Mouse (Mus musculus): ENCODE data around the gene Cnr2. TPM values are rescaled to one million over a fixed set of nuclear protein-coding genes. Genes with fewer than 3 reads are reported as not detected.
"Not testable (repeated sequence)": the region's sequence is repeated elsewhere in the genome, so short reads cannot be mapped to it uniquely, and the experiment has no call there.

Cnr2 gene
- polyA plus RNA-seq, 1 experiment from 2014 or later = not detected

- no peak overlapping the region for H3K4me3 ChIP-seq (replicated peaks; ENCODE audit: low read length)
- no peaks in the 10 kb centered on the region for H3K36me3 ChIP-seq (ENCODE audit: control insufficient read depth, insufficient read depth)
- no peak overlapping the region for H3K4me2 ChIP-seq (ENCODE audit: low read length)
- no peaks in the 10 kb centered on the region for H3K27me3 ChIP-seq (replicated peaks; ENCODE audit: control insufficient read depth, insufficient read depth, low read length)
- no peak overlapping the region for H3K27ac ChIP-seq (ENCODE audit: low read length)
- no peak for ATAC-seq
- WGBS = 67% methylated on average over 5 of the region's 5 CpGs
- no peak overlapping the region for H3K9ac ChIP-seq (replicated peaks; ENCODE audit: low read depth, low read length)
- no peaks in the 10 kb centered on the region for H3K4me1 ChIP-seq (replicated peaks; ENCODE audit: control insufficient read depth, insufficient read depth, low read length)
- no peaks in the 10 kb centered on the region for H3K9me3 ChIP-seq (ENCODE audit: control insufficient read depth, low read length)
Measured at GRCm38 (mm10) chr4:135931832-135932231, 36.6 kb downstream of the Cnr2 start.

- Histone ChIP-seq H3K4me1 (replicated peaks; ENCODE audit: control insufficient read depth, insufficient read depth, low read length) (no peaks in the 10 kb centered on the region), H3K4me3 (replicated peaks; ENCODE audit: low read length) (no peak overlapping the region), H3K36me3 (ENCODE audit: control insufficient read depth, insufficient read depth) (no peaks in the 10 kb centered on the region), H3K27me3 (replicated peaks; ENCODE audit: control insufficient read depth, insufficient read depth, low read length) (no peaks in the 10 kb centered on the region), H3K4me2 (ENCODE audit: low read length) (no peak overlapping the region), H3K9me3 (ENCODE audit: control insufficient read depth, low read length) (no peaks in the 10 kb centered on the region), H3K9ac (replicated peaks; ENCODE audit: low read depth, low read length) (no peak overlapping the region), H3K27ac (ENCODE audit: low read length) (no peak overlapping the region)
- WGBS = 49% methylated on average over 12 of the region's 12 CpGs
- ATAC-seq = no peak
Measured at GRCm38 (mm10) chr4:135934708-135935500, 39.7 kb downstream of the Cnr2 start.

GRCm38 (mm10) chr4:135935502-135935901 is 40.3 kb downstream of the Cnr2 start:
- 70% methylated on average over 5 of the region's 5 CpGs for WGBS
- H3K9me3 ChIP-seq (ENCODE audit: control insufficient read depth, low read length) = no peaks in the 10 kb centered on the region
- no peaks in the 10 kb centered on the region for H3K36me3 ChIP-seq (ENCODE audit: control insufficient read depth, insufficient read depth)
- ATAC-seq = no peak
- H3K27me3 ChIP-seq (replicated peaks; ENCODE audit: control insufficient read depth, insufficient read depth, low read length) = no peaks in the 10 kb centered on the region
- H3K9ac ChIP-seq (replicated peaks; ENCODE audit: low read depth, low read length) = no peak overlapping the region
- H3K27ac ChIP-seq (ENCODE audit: low read length) = no peak overlapping the region
- no peak overlapping the region for H3K4me2 ChIP-seq (ENCODE audit: low read length)
- H3K4me3 ChIP-seq (replicated peaks; ENCODE audit: low read length) = no peak overlapping the region
- H3K4me1 ChIP-seq (replicated peaks; ENCODE audit: control insufficient read depth, insufficient read depth, low read length) = no peaks in the 10 kb centered on the region

GRCm38 (mm10) chr4:135938858-135939257 is 43.7 kb downstream of the Cnr2 start:
- WGBS = 86% methylated on average over 7 of the region's 7 CpGs
- Histone ChIP-seq H3K36me3 (ENCODE audit: control insufficient read depth, insufficient read depth) (peaks cover 3% of the 10 kb centered on the region; the same call in 1 of the 2 replicates), H3K27me3 (replicated peaks; ENCODE audit: control insufficient read depth, insufficient read depth, low read length) (no peaks in the 10 kb centered on the region), H3K4me1 (replicated peaks; ENCODE audit: control insufficient read depth, insufficient read depth, low read length) (no peaks in the 10 kb centered on the region), H3K9me3 (ENCODE audit: control insufficient read depth, low read length) (no peaks in the 10 kb centered on the region), H3K27ac (ENCODE audit: low read length) (no peak overlapping the region), H3K4me2 (ENCODE audit: low read length) (no peak overlapping the region), H3K9ac (replicated peaks; ENCODE audit: low read depth, low read length) (no peak overlapping the region), H3K4me3 (replicated peaks; ENCODE audit: low read length) (no peak overlapping the region)
- no peak for ATAC-seq

- 80% methylated on average over 8 of the region's 8 CpGs for WGBS
- ATAC-seq; H3K4me1 ChIP-seq (replicated peaks; ENCODE audit: control insufficient read depth, insufficient read depth, low read length); H3K9me3 ChIP-seq (ENCODE audit: control insufficient read depth, low read length); H3K27me3 ChIP-seq (replicated peaks; ENCODE audit: control insufficient read depth, insufficient read depth, low read length); H3K9ac ChIP-seq (replicated peaks; ENCODE audit: low read depth, low read length); H3K27ac ChIP-seq (ENCODE audit: low read length); H3K4me2 ChIP-seq (ENCODE audit: low read length); H3K36me3 ChIP-seq (ENCODE audit: control insufficient read depth, insufficient read depth); H3K4me3 ChIP-seq (replicated peaks; ENCODE audit: low read length): not testable (repeated sequence)
Measured at GRCm38 (mm10) chr4:135941026-135941425, 45.8 kb downstream of the Cnr2 start.

- H3K9ac ChIP-seq (replicated peaks; ENCODE audit: low read depth, low read length) = no peak overlapping the region
- no peak overlapping the region for H3K27ac ChIP-seq (ENCODE audit: low read length)
- peaks cover 8% of the 10 kb centered on the region for H3K4me1 ChIP-seq (replicated peaks; ENCODE audit: control insufficient read depth, insufficient read depth, low read length)
- no peaks in the 10 kb centered on the region for H3K9me3 ChIP-seq (ENCODE audit: control insufficient read depth, low read length)
- no peak for ATAC-seq
- H3K27me3 ChIP-seq (replicated peaks; ENCODE audit: control insufficient read depth, insufficient read depth, low read length) = no peaks in the 10 kb centered on the region
- H3K4me3 ChIP-seq (replicated peaks; ENCODE audit: low read length) = no peak overlapping the region
- WGBS = 93% methylated on average over 6 of the region's 6 CpGs
- peaks cover 3% of the 10 kb centered on the region; the same call in 1 of the 2 replicates for H3K36me3 ChIP-seq (ENCODE audit: control insufficient read depth, insufficient read depth)
- no peak overlapping the region for H3K4me2 ChIP-seq (ENCODE audit: low read length)
Measured at GRCm38 (mm10) chr4:135942193-135942592, 47.0 kb downstream of the Cnr2 start.

- no peak overlapping the region for H3K9ac ChIP-seq (replicated peaks; ENCODE audit: low read depth, low read length)
Measured at GRCm38 (mm10) chr4:135943389-135943788, 48.2 kb downstream of the Cnr2 start.

GRCm38 (mm10) chr4:135945706-135946105 is 50.5 kb downstream of the Cnr2 start:
- peak overlapping the region; percentile 86 for H3K4me3 ChIP-seq (replicated peaks; ENCODE audit: low read length)
- peaks cover 3% of the 10 kb centered on the region; the same call in 1 of the 2 replicates for H3K36me3 ChIP-seq (ENCODE audit: control insufficient read depth, insufficient read depth)
- no peak; the same call in 1 of the 2 replicates for ATAC-seq
- no peaks in the 10 kb centered on the region for H3K27me3 ChIP-seq (replicated peaks; ENCODE audit: control insufficient read depth, insufficient read depth, low read length)
- H3K4me2 ChIP-seq (ENCODE audit: low read length) = peak overlapping the region; percentile 81
- WGBS = 73% methylated on average over 10 of the region's 10 CpGs
- no peaks in the 10 kb centered on the region for H3K9me3 ChIP-seq (ENCODE audit: control insufficient read depth, low read length)
- peaks cover 17% of the 10 kb centered on the region for H3K4me1 ChIP-seq (replicated peaks; ENCODE audit: control insufficient read depth, insufficient read depth, low read length)
- H3K27ac ChIP-seq (ENCODE audit: low read length) = peak overlapping the region; percentile 78
- peak overlapping the region; percentile 53 for H3K9ac ChIP-seq (replicated peaks; ENCODE audit: low read depth, low read length)

More at GRCm38 (mm10) chr4:135943389-135943788, 48.2 kb downstream of the Cnr2 start:
- Histone ChIP-seq H3K36me3 (ENCODE audit: control insufficient read depth, insufficient read depth) (peaks cover 3% of the 10 kb centered on the region; the same call in 1 of the 2 replicates), H3K4me1 (replicated peaks; ENCODE audit: control insufficient read depth, insufficient read depth, low read length) (peaks cover 17% of the 10 kb centered on the region), H3K27ac (ENCODE audit: low read length) (no peak overlapping the region), H3K27me3 (replicated peaks; ENCODE audit: control insufficient read depth, insufficient read depth, low read length) (no peaks in the 10 kb centered on the region), H3K4me3 (replicated peaks; ENCODE audit: low read length) (no peak overlapping the region), H3K9me3 (ENCODE audit: control insufficient read depth, low read length) (no peaks in the 10 kb centered on the region), H3K4me2 (ENCODE audit: low read length) (no peak overlapping the region)
- ATAC-seq = no peak
- WGBS = 50% methylated on average over 4 of the region's 4 CpGs

- Histone ChIP-seq H3K4me2 (ENCODE audit: low read length) (peak within 1 kb of the TSS; percentile 81), H3K4me1 (replicated peaks; ENCODE audit: control insufficient read depth, insufficient read depth, low read length) (peaks cover 17% of the 10 kb centered on the region), H3K9ac (replicated peaks; ENCODE audit: low read depth, low read length) (peak within 1 kb of the TSS; percentile 83), H3K4me3 (replicated peaks; ENCODE audit: low read length) (peak within 1 kb of the TSS; percentile 86), H3K9me3 (ENCODE audit: control insufficient read depth, low read length) (no peaks in the 10 kb centered on the region), H3K27ac (ENCODE audit: low read length) (peak within 1 kb of the TSS; percentile 78), H3K27me3 (replicated peaks; ENCODE audit: control insufficient read depth, insufficient read depth, low read length) (no peaks in the 10 kb centered on the region), H3K36me3 (ENCODE audit: control insufficient read depth, insufficient read depth) (0 out of 2 replicates have a peak, but pooled peaks cover 4% of the 10 kb centered on the region)
- peak; percentile 97 for ATAC-seq
- WGBS = under 1% methylated on average over 23 of the region's 23 CpGs
Measured at GRCm38 (mm10) chr4:135946278-135946658, 51.1 kb downstream of the Cnr2 start, which contains the start of gene Hmgcl. Hmgcl (plus strand) TSS chr4:135946448.

Measured in forebrain, embryonic 16.5 days (tissue).